Mouse (Mus musculus): ENCODE results near the gene Vps54.
A peak's percentile ranks its signal among the peaks of the same experiment; 100 is the strongest.
"Not testable (repeated sequence)": the region's sequence is repeated elsewhere in the genome, so short reads cannot be mapped to it uniquely, and the experiment has no call there.

Gene Vps54

DNA sequence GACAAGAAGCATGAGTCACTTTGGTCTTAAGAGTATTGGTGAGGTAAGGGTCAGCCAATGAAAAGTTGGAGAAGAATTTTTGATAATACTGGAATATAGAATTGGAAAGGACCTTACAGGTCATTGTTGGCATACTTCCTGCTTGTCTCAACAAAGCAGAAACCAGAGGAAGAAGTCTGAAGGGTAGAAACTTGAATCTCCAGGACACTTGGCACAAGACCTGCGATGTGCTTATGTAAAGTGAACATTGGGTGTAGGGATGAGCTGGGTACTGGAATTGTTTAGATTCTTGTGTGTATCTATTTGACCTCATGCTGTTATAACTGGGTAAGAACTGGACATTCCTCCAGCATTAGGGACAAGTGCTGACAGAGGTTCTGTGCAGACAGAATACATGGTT, 2.3 kb downstream of the Vps54 start:
- no peak for DNase-seq (ENCODE audit: low spot score in 2 of 2)

DNA sequence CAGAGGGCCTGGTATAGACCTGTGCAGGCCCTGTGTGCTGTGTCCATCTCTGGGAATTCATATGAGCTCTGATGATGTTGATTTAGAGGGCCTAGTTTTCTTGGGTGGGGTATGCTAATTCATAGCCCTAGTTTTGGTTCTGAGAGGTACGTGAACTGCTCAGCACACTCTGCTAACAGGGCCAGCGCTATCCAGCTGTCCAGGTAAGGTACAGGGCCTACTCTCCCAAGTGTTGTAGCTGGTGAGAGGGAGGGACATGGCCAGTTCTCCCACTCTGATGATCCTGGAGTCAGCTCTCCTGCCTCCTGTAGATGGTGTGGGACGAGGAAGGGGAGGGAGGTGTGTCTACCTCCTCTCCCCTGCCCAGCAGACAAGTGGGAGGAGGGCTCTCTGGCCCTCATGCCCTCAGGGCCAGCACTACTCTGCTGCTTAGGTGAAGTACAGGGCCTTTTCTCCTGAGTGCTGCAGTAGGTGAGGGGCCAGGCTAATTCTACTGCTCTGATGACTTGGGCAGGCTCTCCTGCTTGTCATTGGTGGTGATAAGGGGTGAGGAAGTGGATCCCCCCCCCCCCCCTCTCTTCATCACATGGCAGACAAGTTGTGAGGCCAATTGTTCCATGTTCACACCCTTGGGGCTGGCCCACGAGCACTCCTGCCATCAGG, 8.3 kb downstream of the Vps54 start:
- DNase-seq (ENCODE audit: low spot score in 2 of 2), result no peak

DNA sequence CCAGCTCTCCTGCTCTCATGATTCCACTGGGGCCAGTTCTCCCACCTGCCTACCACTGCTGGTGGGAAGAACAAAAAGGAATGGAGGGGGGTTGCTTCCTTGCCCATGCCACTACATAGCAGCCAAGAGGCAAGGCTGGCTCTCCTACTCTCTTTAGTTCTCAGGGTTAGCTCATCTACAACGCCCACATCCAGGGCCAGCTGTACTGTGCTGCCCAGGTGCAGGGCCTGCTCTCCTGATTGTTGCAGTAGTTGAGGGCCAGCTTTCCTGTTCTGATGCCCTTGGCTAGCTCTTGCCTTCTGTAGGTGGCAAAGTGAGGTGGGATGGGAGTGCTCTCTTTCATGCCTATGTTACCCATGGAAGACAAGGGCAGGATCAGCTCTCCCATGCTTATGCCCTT, 8.9 kb downstream of the Vps54 start:
- no peak for DNase-seq (ENCODE audit: low spot score in 2 of 2)

DNA sequence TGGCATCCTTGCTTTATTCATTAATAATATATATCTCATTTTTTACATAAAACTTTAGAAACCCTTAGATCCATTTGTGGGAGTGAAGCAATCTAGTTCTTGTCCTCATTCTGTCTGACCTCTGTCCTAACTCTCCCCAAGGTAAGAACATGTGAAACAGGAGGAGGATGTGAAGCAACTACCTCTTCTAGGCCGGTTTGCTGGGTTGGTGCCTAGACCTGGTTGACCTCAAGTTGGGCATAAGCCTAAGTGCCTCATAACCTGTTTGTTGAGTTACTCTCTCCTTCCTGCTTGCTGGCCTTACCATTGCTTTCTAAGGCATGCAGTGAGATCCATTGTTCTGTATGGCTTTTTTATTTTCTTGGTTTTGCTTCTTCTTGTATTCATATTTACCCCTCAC, 11.3 kb downstream of the Vps54 start:
- DNase-seq (ENCODE audit: low spot score in 2 of 2), result no peak

DNA sequence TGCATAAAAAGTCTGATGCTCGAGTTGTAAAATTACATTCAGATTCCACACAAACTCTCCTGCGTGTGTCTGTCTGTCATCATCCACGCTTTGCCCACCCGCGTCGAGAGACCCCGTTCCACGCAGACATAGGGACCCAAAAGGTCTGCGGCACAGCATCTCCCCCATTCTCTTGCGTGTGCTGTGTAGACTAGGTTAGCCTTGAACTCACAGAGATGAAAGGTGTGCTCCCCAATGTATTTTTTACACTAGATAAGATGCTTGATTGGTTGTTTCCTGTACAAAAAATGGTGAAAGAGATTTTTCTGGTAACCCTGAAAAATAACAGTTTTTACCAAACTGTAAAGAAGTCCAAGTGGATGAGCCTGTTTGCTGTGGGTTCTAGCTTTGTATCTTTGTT, 19.5 kb downstream of the Vps54 start:
- not testable (repeated sequence) for DNase-seq (ENCODE audit: low spot score in 2 of 2)

DNA sequence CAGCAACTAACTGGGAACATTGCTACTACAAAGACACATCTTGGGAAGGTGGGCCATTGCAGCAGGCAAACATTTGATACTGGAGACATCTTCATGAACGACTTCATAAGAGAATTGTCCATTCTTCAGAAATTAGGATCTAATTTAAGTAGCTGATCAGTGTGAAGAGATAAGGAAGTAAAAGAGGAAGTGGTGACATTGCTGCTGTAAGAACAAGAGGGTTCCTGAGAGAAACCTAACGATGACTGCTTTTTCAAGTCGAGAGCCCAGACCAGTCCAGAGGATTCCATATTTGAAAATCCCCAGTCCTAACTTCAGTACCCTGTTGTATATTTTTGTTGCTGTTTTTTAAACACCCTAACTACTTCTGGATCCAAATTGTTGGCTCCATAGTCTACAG, 26.3 kb downstream of the Vps54 start:
- no peak for DNase-seq (ENCODE audit: low spot score in 2 of 2)

DNA sequence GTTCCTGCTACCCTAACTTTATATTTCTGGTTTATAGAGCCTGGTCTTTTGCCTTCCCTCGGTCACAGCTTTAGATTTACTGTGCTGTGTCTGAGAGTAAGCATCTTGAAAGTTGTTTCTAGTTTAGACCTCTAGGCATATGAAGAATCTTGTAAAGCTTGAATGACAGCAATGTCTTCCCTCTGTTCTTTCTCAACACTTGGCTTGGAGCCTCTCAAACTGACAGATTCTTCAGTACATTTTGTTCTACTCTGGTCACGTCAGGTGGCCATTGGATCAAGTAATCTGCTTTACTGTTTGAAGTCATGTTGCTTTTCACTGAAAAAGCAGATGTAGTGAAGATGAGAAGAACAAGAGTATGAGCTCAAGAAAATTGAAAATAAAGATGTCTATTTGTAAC, 37.1 kb downstream of the Vps54 start:
- no peak for DNase-seq (ENCODE audit: low spot score in 2 of 2)

DNA sequence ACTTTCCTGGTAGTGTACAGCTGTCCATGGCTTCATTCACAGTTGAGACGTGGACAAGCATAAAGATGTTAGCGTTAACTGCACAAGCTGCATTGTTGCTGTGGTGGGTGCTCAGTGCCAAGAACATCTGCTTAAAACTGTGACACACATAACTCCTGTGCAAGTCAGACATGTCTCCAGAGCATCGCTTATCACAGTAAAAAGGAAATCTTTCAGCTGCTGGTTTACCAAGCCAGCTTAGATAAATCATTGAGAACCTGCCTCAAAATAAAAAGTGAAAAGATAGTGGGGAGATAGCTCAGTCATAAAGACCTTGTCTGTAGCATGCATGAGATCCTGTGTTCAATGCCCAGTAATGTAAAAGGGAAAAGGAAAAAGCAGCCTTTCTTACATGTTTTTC, 47.3 kb downstream of the Vps54 start:
- no peak for DNase-seq (ENCODE audit: low spot score in 2 of 2)

DNA sequence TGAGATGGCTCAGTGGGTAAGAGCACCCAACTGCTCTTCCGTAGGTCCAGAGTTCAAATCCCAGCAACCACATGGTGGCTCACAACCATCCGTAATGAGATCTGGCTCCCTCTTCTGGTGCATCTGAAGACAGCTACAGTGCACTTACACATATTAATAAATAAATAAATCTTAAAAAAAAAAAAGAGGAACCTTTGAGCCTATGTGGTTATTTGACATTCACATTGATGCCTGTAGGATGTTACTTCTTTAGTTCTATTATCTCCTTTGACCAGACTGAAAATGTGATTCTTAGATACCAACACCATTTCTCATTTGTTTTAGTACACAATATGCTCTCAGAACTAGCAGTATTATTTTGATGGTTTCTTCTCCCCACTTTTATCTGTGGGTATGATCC, 49.1 kb downstream of the Vps54 start:
- not testable (repeated sequence) for DNase-seq (ENCODE audit: low spot score in 2 of 2)

DNA sequence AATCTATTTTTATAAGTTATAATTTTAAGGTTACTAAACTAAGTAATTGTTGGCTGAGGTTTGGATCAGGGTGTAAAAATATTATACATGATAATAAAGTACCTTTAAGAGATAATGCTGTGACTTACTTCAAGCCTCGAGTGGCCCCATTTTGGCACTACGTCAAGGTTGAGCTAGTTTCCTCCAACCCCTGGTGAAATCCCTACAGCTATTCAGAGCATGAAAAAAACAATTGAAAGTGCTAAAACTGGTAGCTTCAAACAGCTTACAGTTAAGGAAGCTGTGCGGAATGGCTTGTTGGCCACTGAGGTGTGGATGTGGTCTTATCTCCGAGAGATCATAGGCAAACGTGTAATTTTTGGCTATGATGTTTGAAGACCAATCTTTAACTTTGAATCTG, 56.4 kb downstream of the Vps54 start:
- DNase-seq (ENCODE audit: low spot score in 2 of 2), result peak; percentile 7 to 26

DNA sequence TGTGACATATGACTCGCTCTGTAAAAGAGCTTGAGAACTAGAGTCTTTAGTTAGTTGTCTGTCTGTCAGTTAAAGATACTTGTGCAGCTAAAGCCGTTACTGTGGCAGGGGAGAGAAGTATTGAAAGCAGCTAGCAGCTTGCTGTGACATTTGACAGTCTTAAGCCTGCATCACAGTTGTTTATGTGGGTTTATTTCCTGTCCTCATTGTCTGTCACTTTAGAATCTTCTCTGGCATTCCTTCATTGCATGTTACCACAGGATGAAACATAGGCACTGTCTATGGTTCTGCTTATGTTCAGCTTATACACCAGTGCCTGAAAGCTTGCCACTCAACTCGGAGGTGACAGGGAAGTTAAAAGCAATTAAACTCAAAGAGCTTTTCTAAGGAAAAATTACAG, 64.5 kb downstream of the Vps54 start:
- peak in 1 of 2 experiments; percentile 2 for DNase-seq (ENCODE audit: low spot score in 2 of 2)

DNA sequence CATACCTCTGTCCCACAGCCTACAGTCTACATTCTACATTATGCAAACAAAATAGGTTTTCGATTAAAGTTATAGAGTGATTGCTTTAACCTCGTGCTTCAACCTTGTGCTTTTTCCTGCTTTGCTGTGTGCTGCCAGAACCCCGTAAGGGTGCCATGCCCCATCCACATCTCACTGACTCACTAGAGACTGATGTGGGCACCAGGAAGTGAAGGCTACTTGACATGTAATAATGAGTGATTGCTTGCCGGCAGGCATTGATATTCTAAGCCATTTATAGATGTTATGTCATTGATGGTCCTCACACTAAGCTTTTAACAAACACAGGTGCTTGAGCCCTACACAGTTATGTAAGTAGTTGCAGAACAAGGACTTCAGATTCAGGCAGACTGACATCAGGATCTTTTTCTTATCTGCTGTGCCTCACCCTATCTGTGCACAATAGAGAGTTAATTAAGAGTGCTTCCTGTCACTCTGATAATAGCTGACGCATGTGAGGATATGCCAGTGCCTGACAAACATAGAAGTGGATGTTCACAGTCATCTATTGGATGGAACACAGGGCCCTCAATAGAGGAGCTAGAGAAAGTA, 68.1 kb downstream of the Vps54 start:
- no peak for DNase-seq (ENCODE audit: low spot score in 2 of 2)

DNA sequence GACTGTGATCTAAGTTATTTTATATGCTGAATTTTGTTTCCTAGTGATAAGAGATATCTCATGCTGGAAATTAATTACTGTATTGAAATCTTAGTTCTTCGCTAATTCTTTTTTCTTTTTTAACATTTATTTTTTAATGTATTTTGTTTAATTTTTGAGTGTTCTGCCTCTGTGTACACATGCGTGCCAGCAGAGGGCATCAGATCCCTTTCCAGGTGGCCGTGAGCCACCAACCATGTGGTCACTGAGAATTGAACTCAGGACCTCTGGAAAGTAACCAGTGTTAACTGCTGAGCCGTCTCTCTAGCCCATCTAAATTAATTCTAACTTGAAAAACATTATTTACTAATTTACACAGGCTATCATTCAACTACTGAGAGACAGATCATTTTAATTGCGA, 69.0 kb downstream of the Vps54 start:
- no peak for DNase-seq (ENCODE audit: low spot score in 2 of 2)

DNA sequence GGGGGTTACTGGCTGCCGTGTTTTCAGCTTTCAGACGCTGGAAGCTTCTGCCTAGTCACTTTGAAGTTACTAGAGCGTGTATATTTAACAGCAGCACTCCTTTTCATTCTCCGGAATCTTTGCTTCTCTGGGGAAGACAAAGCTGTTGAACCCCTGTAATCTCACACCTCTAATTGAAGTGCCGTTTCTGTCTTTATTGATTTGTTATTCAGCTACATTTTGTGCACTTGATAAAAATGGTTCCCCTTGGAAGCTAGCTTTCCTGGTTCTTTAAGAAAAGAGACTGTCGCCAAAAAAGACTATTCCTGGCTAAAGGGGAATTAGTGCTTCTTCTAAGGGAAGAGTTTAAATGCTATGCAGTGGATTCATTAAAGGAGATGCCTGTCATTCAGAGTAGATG, 70.4 kb downstream of the Vps54 start:
- DNase-seq (ENCODE audit: low spot score in 2 of 2), result no peak

DNA sequence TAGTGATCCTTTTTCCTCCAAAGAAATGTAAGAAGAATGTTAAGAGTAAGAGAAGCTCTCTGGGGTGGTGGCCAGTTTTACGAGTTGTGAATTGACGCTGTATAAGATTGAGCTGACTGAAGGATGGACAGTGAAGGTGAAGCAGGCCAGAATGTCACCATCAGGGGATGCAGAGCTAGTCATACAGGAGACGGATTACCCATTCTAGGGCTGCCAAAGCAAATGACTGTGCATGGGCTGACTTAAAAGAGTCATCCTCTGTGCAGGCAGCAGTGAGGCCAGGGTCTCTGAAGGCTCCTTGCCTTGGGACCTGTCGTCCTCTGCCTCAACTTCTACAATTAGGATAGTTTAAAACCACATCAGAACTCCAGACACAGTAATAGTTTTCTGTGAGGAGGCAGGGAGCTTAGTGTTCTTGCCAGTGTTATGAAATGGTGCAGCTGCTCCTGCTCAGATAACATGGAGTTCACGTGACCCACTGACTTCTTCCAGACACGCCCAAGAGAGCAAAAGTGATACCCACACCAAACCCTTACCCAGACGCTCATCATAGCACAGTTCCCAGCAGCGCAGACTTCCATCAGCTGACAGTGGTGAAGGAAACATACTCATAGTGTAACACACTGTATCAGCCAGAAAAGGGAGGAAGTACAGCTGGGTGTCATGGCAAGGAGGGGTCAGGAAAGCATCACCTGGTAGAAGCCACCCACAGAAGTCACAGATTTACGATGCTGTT, 75.0 kb downstream of the Vps54 start:
- DNase-seq (ENCODE audit: low spot score in 2 of 2), result no peak

DNA sequence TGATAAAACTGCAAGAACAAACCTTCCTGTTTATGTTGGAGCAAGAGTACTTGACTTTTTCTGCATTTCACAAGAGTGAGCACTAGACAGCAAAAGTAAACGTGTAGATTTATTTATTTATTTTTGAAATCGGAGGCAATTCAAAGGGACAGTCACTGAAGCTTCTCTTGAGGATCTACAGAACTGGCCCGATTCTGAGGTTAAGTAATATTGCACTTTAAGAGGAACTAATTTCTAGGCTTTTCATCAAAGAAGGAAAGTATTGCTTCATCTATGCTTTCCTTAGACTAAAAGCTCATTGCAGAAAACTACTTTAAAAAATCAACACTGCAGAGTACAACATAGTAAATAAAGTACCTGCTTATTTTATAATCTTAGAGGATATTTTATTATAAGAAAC, 82.5 kb downstream of the Vps54 start:
- DNase-seq (ENCODE audit: low spot score in 2 of 2), result no peak

DNA sequence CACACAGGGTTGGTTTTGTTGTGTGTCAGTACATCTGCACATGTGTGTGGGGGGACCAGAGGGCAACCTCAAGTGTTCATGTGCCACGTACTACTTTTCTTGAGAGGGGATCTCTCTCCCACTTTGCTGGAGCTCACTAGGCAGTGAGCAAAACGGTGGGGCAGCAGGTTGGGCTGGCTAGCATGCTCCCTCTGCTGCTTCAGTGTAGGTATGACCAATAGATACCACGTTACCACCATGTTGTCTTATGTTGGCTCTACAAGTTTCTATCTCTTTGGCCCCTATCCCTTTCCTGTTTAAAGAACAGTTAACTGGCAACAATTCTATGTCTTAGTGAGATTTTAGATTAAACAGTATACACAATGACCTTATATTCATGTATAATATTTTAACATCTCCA, 83.3 kb downstream of the Vps54 start:
- DNase-seq (ENCODE audit: low spot score in 2 of 2), result no peak

DNA sequence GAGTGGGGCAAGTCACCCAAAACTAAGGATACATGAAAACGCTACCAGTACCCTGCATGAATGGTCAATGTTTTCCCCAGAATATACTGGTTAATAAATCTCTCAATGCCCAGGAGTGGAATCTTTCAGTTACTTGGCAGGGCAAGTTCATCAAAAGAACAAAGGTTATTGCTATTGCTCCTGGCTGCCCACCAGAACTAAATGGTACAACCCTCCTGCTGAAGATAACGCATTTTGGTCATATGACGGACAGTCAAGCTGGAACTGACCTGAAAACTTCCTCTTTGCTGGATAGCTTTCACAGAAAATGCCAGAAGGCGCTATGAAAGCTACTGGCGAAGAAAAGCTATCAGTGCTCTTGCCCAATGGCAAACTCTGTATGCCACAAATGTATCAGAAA, 86.7 kb downstream of the Vps54 start:
- no peak for DNase-seq (ENCODE audit: low spot score in 2 of 2)

DNA sequence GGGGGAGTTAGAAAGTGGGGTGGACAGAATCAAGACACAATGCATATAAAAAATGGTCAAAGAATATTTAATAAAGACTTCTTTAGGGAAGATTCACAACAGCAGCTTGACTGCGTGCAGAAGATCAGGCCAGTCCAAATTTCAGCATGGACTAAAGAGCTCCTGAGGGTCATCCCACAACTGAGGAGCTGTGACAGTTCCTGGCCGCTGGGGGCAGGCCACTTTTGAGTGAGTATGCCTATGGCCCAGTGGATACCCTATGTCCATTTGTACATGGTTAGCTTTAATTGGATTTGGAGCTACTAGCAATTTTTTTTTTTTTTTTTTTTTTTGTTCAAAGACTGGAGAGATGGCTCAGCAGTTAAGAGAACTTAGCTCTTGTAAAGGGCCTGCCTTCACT, 87.7 kb downstream of the Vps54 start:
- DNase-seq (ENCODE audit: low spot score in 2 of 2), result no peak

DNA sequence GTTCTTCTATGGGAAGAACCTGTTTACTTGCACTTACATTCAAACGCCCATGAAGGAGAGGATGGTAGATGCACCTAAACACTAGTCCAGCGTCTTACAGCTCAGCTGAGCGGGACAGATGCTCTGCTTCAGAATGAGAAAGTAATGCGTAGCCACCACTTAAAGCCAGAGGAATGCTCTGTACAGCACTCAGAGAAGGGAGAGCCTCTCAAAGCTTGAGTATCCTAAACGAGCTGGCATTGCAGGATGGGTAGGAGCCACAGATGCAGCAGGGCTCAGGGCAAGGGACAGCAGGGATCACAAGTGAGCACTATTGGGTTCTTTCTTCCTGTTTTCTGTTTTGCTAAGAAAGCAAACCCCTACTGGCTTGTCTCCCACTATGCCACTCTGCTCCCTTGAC, 88.4 kb downstream of the Vps54 start:
- no peak for DNase-seq (ENCODE audit: low spot score in 2 of 2)

DNA sequence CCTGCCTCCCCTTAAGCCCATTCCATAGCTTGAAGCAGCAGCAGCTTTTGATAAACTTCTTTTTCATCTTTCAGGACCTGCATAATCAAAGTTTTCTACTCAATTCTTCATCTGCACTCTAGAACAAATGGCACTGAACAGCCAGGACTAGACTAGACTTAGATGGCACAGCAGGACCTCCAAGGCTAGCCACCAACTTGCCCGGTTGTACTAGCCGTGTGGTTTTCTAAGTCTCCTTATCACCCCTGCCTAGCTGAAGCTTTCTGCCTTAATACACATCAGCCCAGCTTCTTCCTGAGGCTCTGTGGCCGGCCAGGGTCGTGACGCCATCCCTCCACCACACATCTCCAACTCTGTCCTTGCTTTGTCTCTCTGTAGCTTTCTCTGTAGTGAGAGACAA, 89.1 kb downstream of the Vps54 start:
- DNase-seq (ENCODE audit: low spot score in 2 of 2), result no peak

DNA sequence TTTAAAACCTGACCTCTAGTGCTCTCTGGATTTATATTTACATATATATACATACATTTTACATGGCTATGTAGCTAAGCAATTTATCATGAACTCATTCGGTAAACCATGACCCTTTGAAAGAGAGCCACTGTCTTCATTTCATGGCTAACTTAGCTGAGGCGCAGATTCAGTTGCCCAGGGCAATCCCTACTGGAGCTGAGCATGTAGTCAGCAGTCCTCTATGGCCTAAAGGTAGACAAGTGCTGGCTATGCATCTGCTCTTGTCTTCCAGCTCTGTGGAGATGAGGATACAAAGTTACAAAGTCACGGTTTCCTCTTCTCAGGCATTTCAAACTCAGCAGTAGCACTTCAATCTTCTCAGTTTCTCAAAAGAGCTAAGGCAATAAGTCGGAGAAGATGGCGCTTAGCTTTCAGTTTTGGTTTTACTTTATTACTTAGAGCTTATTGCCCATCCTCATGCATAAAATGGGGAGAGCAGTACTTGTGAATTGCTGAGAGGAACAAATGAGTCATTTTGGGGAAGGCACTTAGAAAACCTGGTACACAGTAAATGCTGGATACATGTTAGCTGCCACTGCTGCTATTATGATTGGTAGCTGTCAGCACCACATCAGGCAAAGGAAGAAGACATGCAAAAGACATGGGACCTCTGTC, 93.7 kb downstream of the Vps54 start:
- DNase-seq (ENCODE audit: low spot score in 2 of 2), result no peak

DNA sequence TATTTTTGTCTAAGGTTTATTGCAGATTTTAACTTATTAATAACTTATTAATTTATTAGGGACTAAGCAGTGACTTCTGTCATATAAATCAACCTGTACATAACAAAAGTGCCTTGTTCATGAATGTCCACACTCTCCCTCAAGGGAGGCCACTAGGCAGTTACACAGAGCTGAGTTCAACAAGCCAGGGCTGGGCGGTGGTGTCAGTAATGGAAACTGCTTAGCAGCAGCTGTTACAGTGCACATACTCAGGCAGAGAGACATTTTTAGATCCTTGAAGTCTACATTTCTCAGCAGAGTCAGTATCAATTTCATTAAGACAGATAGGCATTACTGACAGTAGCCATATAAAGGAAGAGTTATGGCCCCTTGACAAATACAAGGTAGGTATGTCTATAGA, 98.8 kb downstream of the Vps54 start:
- DNase-seq (ENCODE audit: low spot score in 2 of 2), result no peak

All from natural killer cell, adult 2 months (primary cell).